Mouse (Mus musculus): ENCODE results near the gene Gm5930.
"Not testable (repeated sequence)": the region's sequence is repeated elsewhere in the genome, so short reads cannot be mapped to it uniquely, and the experiment has no call there.

Gm5930 gene

GRCm38 (mm10) chr14:44338484-44338883, at the start of gene Gm5930:
Gene Gm5930 (minus strand): TSS chr14:44338584.
- not testable (repeated sequence) for DNase-seq

- not testable (repeated sequence) for DNase-seq
Observed at GRCm38 (mm10) chr14:44384233-44384632, 45.8 kb upstream of the Gm5930 start.

- not testable (repeated sequence) for DNase-seq
Observed at GRCm38 (mm10) chr14:44365057-44365456, 26.7 kb upstream of the Gm5930 start, which contains the start of gene Gm8229. Gene Gm8229 (plus strand): TSS chr14:44365357.

DNA sequence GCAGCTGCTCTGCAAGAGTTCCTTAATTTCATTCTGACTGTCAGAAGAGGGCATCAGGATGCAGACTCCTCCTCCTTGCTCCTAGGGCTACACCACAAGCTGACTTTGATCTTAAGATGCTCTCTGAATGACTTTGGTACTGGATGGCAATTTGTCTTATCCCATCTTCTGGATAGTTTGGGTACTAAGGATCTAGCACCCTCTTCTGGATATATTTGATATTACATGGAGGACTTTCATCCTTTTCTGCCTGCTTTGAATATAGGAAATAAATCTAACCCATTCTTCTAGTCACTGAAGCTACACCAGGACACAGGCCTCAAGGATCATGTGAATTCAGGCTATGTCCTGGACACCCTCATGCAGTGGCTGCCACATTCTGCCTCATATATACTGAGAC, 23.9 kb upstream of the Gm5930 start:
- DNase-seq = not testable (repeated sequence)

GRCm38 (mm10) chr14:44361416-44361815, 23.0 kb upstream of the Gm5930 start:
- DNase-seq = not testable (repeated sequence)

GRCm38 (mm10) chr14:44312049-44312448, 26.3 kb downstream of the Gm5930 start:
- DNase-seq = not testable (repeated sequence)

DNA sequence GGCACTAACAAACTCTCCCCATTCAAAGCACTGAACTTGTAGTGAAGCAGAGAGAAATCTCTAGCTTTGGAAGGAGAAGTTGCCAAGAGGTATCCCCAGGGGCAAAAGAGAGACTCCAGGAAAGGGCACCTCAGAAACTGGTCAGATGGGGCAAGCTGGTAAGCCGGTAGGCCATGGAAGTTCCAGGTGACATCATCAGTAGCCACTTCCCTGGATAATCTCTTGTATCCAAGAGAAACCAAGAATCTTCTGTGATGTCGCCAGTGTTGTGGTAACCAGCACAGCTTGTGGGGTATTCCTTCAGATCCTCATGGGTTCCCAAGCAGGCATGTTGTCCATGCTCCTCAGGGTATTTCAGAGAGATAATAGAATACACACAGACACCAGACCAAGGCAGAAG, 53.1 kb downstream of the Gm5930 start, which contains the start of gene Gm8220:
Gene Gm8220 (plus strand): TSS at position 301 of the 400 bp plus-strand sequence.
- DNase-seq = not testable (repeated sequence)
